Mouse (Mus musculus): ENCODE results near the gene Medag.

The Medag gene

DNA sequence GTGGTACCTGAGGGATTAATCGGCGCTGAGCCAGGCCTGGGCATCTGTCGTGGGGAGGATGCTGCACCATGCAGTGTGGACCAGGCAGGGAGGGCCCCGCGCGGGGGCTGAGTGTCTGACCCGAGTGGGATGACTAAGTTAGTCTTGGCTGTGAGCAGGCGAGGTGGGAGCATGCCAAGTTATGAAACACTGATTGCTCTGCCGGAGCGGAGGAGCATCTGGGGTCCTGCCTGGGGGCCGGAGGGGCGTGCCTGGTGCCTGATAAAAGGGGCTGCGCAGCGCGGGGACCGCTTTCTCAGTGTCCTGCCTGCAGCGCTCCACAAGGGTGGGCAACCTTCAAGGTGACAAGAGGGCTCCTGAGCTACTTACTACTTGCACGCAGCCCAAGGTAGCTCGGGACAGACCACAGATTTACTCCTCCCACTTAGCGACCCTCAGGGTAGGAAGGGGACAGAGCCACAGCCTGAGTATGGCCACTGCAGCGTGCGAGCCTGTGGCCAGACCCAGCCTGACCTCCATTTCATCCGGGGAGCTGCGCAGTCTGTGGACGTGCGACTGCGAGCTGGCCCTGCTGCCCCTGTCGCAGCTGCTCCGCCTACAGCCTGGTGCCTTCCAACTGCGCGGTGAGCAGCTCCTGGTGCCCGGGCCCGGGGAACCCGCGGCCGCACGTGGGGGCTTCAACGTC lies at the start of gene Medag:
TSS of gene Medag (plus strand) at position 241 of the 685 bp plus-strand sequence.
- peak; percentile 84 for DNase-seq

- DNase-seq: no peak
These were observed 48.9 kb upstream of the Medag start for GRCm38 (mm10) chr5:149362626-149363025.

- DNase-seq: no peak
These were observed 47.4 kb upstream of the Medag start for GRCm38 (mm10) chr5:149363903-149364755.

DNA sequence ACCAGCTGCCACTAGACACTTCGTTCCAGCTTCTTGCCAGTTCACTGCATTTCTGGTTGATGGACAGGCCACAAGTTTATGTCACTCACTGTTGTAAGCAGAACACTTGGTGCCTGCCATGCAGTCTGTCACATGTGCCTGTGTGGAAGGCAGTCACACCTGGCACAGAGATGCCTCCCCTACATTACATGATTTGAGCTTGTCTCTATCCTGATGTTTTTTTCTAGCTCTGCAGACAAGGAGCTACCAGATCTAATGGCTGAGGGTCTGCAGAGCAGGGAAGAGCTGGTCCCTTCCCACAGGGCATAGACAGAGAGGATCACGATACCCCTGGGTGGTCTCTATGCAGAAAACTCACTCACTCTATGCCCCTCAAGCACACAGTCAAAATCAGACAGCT lies 44.5 kb upstream of the Medag start:
- DNase-seq: no peak

- DNase-seq: no peak
These were observed 43.7 kb upstream of the Medag start for GRCm38 (mm10) chr5:149367544-149368466.

- DNase-seq: no peak
These were observed 42.8 kb upstream of the Medag start for GRCm38 (mm10) chr5:149368575-149369312.

- no peak for DNase-seq
These were observed 42.0 kb upstream of the Medag start for GRCm38 (mm10) chr5:149369373-149370035.

DNA sequence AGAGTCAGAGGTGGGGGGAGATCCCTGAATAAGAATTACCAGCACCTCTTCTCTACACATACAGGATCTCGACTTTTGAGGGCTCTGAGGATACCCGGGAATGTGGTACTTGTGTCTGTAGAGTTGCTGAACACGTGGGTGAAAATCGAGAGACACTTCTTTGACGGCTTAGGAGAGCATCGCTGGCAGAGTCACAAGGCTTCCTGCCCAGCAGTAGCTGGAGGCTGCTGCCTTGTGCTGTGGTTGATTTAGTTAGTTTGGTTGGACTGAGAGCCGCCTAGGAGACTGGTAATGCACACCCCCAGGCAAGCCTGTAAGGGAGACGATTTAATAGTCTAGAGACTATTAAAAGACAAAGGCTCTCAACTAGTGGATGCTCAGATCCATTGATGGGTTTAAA lies 39.5 kb upstream of the Medag start:
- no peak for DNase-seq

- no peak for DNase-seq
These were observed 38.3 kb upstream of the Medag start for GRCm38 (mm10) chr5:149373224-149373623.

DNA sequence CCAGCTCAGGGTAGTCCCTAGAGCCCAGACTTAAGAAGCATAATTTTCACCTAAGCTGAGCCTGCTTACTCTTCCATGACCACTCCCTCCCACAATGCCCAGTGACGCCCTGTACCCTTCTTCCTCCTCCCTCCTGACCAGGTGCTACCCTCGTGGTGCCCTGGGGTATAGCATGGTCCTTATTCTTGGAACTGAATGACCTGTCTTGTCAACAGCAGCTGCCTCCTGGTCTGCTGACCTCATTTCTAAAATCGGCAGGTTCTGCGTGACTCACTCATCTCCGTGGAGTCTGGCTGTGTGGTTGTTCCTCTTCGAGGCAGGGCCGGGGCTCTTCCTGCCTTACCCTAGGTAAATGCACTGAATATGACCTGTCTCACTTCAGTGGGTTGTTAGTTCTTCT lies 37.5 kb upstream of the Medag start:
- DNase-seq: peak; percentile 69

DNA sequence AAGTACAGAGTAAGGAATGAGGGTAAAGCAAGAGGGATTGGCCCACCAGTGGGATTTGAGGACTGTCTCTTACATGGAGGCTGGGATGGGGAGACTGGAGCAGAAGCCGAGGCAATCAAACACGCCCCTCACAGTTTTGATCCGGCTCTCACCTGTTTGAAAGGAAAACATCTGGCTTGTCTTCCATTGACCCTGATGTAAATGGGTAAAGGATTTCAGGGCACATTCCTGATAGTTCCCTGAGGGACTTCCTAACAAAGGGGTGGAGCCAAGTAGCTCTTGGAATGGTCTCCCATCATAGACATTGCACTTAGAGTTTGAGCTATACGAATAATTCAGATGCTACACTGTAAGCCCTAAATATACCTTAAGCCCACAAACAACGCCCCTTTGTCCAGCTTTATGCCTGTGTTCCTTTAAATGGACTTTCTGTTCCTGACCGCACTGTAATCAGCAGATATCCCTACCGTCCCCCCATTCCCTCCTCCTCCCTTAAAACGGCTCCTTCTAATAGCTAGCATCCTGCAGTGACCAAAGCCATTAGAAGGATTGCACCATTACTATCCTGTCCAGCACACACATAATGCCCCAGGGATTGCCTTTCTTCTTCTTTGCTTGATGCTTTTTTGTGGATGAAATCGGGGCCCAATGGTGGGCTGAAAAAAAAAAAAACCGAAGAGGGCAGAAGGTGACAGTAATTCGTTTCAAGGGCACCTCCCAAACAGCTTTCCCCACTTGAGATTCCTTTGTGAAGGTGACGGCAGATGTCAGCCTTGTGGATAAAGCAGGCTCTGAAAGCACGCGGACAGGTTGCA lies 36.3 kb upstream of the Medag start:
- DNase-seq: no peak

GRCm38 (mm10) chr5:149375889-149376212 lies 35.7 kb upstream of the Medag start:
- DNase-seq: peak; percentile 83

- DNase-seq: no peak
These were observed 35.2 kb upstream of the Medag start for GRCm38 (mm10) chr5:149376367-149376766.

DNA sequence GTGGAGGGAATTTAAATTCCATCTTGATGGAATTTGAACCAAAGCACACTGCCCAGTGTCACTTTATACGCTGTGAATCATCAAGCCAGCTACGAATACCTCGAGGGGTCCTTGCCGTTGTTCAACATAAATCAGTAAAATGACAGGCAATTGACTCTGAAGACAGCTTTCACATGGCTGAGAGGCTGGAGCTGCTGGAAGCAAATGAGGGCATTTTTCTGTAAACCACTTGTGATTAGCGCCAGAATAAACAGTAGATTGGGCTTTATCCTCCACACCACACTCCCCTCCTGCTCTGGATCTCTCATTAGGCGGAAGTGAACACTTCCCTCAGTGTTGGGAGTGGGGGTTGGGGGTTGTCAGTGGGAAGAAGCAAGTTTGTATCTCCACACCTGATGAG lies 34.3 kb upstream of the Medag start:
- DNase-seq: no peak

GRCm38 (mm10) chr5:149378566-149378965 lies 33.0 kb upstream of the Medag start:
- no peak for DNase-seq

DNA sequence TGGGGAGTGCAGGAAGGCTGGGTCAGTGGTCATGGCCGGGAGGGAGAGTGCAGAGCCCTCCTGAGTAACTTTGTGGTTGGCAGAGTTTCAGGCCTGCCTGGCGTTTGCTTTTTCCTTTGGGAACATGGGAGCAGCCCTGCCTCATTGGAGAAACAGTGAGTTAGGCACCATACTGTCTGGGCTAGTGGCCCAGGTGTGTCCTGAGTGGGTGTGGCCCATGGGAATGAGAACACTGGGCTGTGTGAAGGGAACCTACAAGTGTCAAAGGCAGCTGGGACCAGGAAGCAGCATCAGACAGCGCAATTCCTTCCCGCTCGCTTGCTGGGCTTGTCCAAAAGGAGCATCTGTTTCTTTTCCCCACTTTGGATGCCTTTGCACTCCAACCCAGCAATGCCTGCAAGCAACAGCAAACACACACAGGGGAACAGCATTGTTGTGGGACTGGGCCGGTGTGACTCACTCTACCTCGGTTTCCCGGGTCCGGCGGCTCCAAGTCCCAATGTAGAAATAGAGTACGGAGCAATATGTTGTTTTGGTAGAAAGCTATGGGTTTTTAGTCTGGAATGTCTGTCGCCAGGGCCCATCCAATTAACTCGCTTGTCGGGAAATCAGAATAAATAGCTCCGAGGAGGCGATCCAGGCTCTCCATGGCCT lies 32.3 kb upstream of the Medag start:
- DNase-seq: no peak

DNA sequence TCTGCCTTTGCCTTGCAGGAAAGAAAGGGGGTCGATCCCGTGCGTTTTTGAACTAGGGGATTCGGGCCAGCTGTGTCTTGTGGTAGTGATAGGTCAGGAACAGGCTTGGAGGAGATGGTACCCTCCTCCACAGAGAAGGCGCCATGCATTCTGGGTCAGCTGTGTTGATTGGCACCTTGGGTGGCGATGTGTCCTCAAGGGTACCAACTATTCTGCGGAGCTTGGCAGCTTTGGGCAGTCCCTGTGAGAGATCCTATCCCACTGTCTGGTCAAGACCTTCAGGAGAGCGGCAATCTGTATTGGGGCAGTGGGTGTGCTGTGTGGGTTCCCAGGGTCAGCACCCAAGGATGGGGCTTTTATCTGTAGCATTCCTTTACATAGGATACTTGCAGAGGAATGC lies 31.7 kb upstream of the Medag start:
- DNase-seq: no peak

- DNase-seq: peak; percentile 72
These were observed 31.1 kb upstream of the Medag start for GRCm38 (mm10) chr5:149380388-149380916.

GRCm38 (mm10) chr5:149381948-149382347 lies 29.6 kb upstream of the Medag start:
- no peak for DNase-seq

DNA sequence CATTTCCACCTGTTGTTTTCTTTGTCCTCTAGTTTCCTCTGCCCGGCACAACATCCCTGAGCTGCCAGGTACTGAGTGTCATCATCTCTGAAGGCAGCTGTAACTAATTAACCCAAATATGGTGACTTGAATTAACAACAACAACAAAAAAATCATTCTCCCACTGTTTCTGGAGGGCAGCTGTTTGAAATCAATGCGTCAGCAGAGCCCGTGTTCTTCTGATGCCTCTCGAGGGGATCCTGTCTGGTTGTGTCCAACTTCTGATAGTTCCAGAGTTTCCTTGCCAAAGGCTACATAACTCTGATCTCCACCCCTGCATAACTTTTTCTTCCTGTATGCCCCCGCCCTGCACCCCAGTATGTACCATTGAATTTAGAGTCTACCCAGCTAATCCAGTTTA lies 28.9 kb upstream of the Medag start:
- DNase-seq: no peak
